ENCODE assay signal across 7 mouse cellular contexts in the genomic region with DNA sequence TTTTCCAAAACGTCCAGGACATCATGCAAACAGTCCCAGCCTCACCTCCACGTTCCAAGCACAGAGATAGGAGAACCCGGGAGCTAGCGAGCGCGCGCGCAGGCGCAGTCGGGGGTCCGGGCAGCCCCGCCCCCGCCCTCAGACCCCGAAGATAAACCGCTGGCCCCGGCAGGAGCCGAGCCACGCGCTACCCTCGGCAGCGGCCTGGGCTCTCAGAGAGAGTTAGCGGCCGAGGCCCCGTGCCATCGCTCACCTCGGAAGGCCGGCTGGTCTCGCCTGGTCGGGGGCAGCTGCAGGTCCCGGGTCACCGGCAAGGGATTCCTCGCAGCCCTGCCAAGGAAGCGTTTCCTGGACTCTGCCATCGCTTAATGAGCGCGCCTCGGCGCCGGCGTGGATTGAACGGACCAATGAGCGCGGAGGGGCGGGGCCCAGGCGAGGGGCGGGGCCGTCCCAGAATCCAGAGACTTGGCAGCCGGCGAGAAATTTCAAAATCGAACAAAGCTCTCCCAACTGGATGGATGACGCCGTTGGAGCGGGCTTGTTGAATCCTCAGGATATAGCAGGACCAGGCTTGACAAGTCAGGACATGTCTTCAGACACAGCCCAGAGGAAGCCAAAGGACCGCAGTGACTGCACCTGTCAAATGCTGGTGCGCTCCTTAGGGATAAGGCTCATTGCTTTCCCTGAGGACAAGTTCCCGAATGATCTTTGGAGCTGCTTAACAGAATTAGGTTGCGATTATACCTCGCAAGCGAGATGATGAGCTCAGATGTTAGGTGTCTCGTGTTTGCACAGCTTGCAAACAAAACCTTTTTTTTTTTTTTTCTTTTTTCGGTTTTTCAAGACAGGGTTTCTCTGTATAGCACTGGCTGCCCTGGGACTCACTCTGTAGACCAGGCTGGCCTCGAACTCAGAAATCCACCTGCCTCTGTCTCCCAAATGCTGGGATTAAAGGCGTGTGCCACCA. TPM values are rescaled to one million over a fixed set of nuclear protein-coding genes. Genes with fewer than 3 reads are reported as not detected.
DNase-seq lines count a peak whose midpoint lies in the region; ATAC-seq lines count a peak whose summit lies in the region.

A gene (minus strand): TSS at position 389 of the 967 bp plus-strand sequence.

- peak; percentile 99 for ATAC-seq in intestine, embryonic 15.5 days

- peak within 1 kb of the TSS; percentile 78 for H3K27ac ChIP-seq in intestine, embryonic 15.5 days
- H3K27ac ChIP-seq in midbrain, embryonic 10.5 days (replicated peaks), result peak within 1 kb of the TSS; percentile 97

- peak within 1 kb of the TSS; percentile 59 for H3K9ac ChIP-seq in intestine, embryonic 15.5 days

- H3K4me2 ChIP-seq in intestine, embryonic 15.5 days (replicated peaks), result peak within 1 kb of the TSS; percentile 77

- H3K4me1 ChIP-seq in intestine, embryonic 15.5 days (replicated peaks), result 0 out of 2 replicates have a peak, but pooled peaks cover 10% of the 10 kb centered on the region
- H3K4me1 ChIP-seq in midbrain, embryonic 10.5 days, result peaks cover 26% of the 10 kb centered on the region

- no peaks in the 10 kb centered on the region for H3K27me3 ChIP-seq in intestine, embryonic 15.5 days (replicated peaks)
- no peaks in the 10 kb centered on the region for H3K27me3 ChIP-seq in midbrain, embryonic 10.5 days (ENCODE audit: low read depth, poor library complexity, severe bottlenecking)

- peak; percentile 96 for DNase-seq in adrenal gland, adult 2 months
- peak; percentile 92 for DNase-seq in embryo, embryonic 11.5 days (ENCODE audit: low read depth, low spot score)
- DNase-seq in gastrocnemius, postnatal 36 days, result peak; percentile 85 to 86
- peak; percentile 81 for DNase-seq in left cerebral cortex, postnatal 25 days (ENCODE audit: low spot score in 2 of 2)
- DNase-seq in midbrain, embryonic 10.5 days (ENCODE audit: low spot score), result peak; percentile 97
- DNase-seq in right cerebral cortex, postnatal 4 days, result peak; percentile 90

- peak within 1 kb of the TSS; percentile 70 for H3K4me3 ChIP-seq in intestine, embryonic 15.5 days (replicated peaks)
- peak within 1 kb of the TSS; percentile 82 for H3K4me3 ChIP-seq in midbrain, embryonic 10.5 days

- no peaks in the 10 kb centered on the region for H3K36me3 ChIP-seq in intestine, embryonic 15.5 days
- 0 out of 2 replicates have a peak, but pooled peaks cover under 1% of the 10 kb centered on the region for H3K36me3 ChIP-seq in midbrain, embryonic 10.5 days

- WGBS in intestine, embryonic 15.5 days, result 2% methylated on average over 63 of the region's 63 CpGs
- 3% methylated on average over 63 of the region's 63 CpGs for WGBS in midbrain, embryonic 10.5 days

- no peaks in the 10 kb centered on the region for H3K9me3 ChIP-seq in intestine, embryonic 15.5 days
- H3K9me3 ChIP-seq in midbrain, embryonic 10.5 days (replicated peaks), result no peaks in the 10 kb centered on the region

- intact Hi-C loops in gastrocnemius, postnatal 36 days (cut with DNase I), result loop anchor here (5.0 kb wide), 1 partner anchor 197 kb away; no protein-coding TSS in a partner anchor
- intact Hi-C loops in left cerebral cortex, postnatal 25 days (cut with DNase I), result loop anchor here (2.0 kb wide), 2 partner anchors 19 to 125 kb away; a partner anchor contains a TSS

RNA-seq across cellular contexts. Expression of the gene that starts here (rescaled TPM):
- 1 to 10 TPM; 1.9 to 3.1 TPM for total RNA-seq in adrenal gland, adult 2 months (2021)
- polyA plus RNA-seq in adrenal gland, adult 2 months (2012; rRNA removed), result 0.58 and 0.78 TPM in 2 replicates
- total RNA-seq in gastrocnemius, postnatal 36 days (2021), result under 1 TPM; 0.52 to 0.64 TPM
- 34.0 and 40.7 TPM in 2 replicates for polyA plus RNA-seq in intestine, embryonic 15.5 days (2015; fragmentation: Nextera tagmentation; extraction: Ambion mirVana)
- total RNA-seq in left cerebral cortex, postnatal 25 days (2021), result under 1 TPM; 0.57 to 0.85 TPM
- polyA plus RNA-seq in midbrain, embryonic 10.5 days (2016; fragmentation: Nextera tagmentation; extraction: Ambion mirVana), result 60.3 and 61.3 TPM in 2 replicates

Comparison
In these comparisons a context has a peak if more than half of its experiments do, and no peak if none do; other contexts are left out.
1. Peak in every context shown above with its lines: DNase-seq, ATAC-seq, H3K4me3 ChIP-seq and H3K27ac ChIP-seq.
2. RNA of the gene that starts here (polyA plus RNA-seq): 60.3 to 61.3 TPM in midbrain, embryonic 10.5 days and 34.0 to 40.7 TPM in intestine, embryonic 15.5 days; 0.58 to 0.78 TPM in adrenal gland, adult 2 months; every median in the first group is over 10 times any median in the second.
3. Peak in DNase-seq in gastrocnemius, postnatal 36 days; RNA of the gene not detected or under 1 TPM.
4. Peak in DNase-seq in left cerebral cortex, postnatal 25 days; RNA of the gene not detected or under 1 TPM.